Mouse (Mus musculus) spleen, embryonic (tissue): ENCODE measurements around the gene Cyth4.

Experiments used
- CTCF ChIA-PET: fragments of 350-600 bp; sonication (Branson Sonifier 250); formaldehyde crosslinking; loops from one replicate; lab custom pipeline; 2022; lab: Charles Lee

The Cyth4 gene

GRCm38 (mm10) chr15:78576284-78576810, 20.5 kb upstream of the Cyth4 start:
- CTCF ChIA-PET, result interaction anchor here (0.7 kb wide), 1 partner anchor 13 kb away, joined by 3 read pairs; no protein-coding TSS in a partner anchor

GRCm38 (mm10) chr15:78583352-78583751, 13.5 kb upstream of the Cyth4 start:
- CTCF ChIA-PET, result no interaction called here

- CTCF ChIA-PET, result interaction anchor here (1.4 kb wide), 1 partner anchor 158 kb away, joined by 3 read pairs; no protein-coding TSS in a partner anchor
Measured at GRCm38 (mm10) chr15:78585404-78585803, 11.4 kb upstream of the Cyth4 start.

- CTCF ChIA-PET, result interaction anchor here (0.8 to 2.3 kb wide), 5 partner anchors 10 to 132 kb away, joined by 3 to 10 read pairs (median 4); partner anchors contain the start of gene Cyth4
Measured at GRCm38 (mm10) chr15:78587050-78587994, 9.5 kb upstream of the Cyth4 start.

GRCm38 (mm10) chr15:78588049-78588448, 8.8 kb upstream of the Cyth4 start:
- CTCF ChIA-PET, result interaction anchor here (0.8 to 2.3 kb wide), 5 partner anchors 9 to 132 kb away, joined by 3 to 10 read pairs (median 4); partner anchors contain the start of gene Cyth4

- CTCF ChIA-PET, result interaction anchor here (0.5 to 2.3 kb wide), 4 partner anchors 8 to 131 kb away, joined by 3 to 8 read pairs (median 4); no protein-coding TSS in a partner anchor
Measured at GRCm38 (mm10) chr15:78588900-78589299, 7.9 kb upstream of the Cyth4 start.

- CTCF ChIA-PET, result interaction anchor here (1.1 to 1.2 kb wide), 2 partner anchors 9 to 39 kb away, joined by 3 to 4 read pairs; no protein-coding TSS in a partner anchor
Measured at GRCm38 (mm10) chr15:78589936-78590335, 6.9 kb upstream of the Cyth4 start.

- CTCF ChIA-PET, result interaction anchor here (0.6 kb wide), 2 partner anchors 149 to 709 kb away, joined by 3 to 4 read pairs; no protein-coding TSS in a partner anchor
Measured at GRCm38 (mm10) chr15:78590785-78591184, 6.1 kb upstream of the Cyth4 start.

GRCm38 (mm10) chr15:78591680-78592451, 5.0 kb upstream of the Cyth4 start:
- CTCF ChIA-PET, result interaction anchor here (0.8 kb wide), 1 partner anchor 72 kb away, joined by 3 read pairs; no protein-coding TSS in a partner anchor

- CTCF ChIA-PET, result no interaction called here
Measured at GRCm38 (mm10) chr15:78592452-78592968, 4.3 kb upstream of the Cyth4 start.

- CTCF ChIA-PET, result interaction anchor here (0.7 kb wide), 1 partner anchor 17 kb away, joined by 10 read pairs; no protein-coding TSS in a partner anchor
Measured at GRCm38 (mm10) chr15:78593896-78594425, 2.9 kb upstream of the Cyth4 start.

GRCm38 (mm10) chr15:78594831-78595230, 2.0 kb upstream of the Cyth4 start:
- CTCF ChIA-PET, result interaction anchor here (0.6 to 0.7 kb wide), 2 partner anchors 10 to 789 kb away, joined by 6 to 9 read pairs; no protein-coding TSS in a partner anchor

GRCm38 (mm10) chr15:78595468-78595867, 1.4 kb upstream of the Cyth4 start:
- CTCF ChIA-PET, result interaction anchor here (0.6 to 0.7 kb wide), 5 partner anchors 9 to 789 kb away, joined by 3 to 9 read pairs (median 5); no protein-coding TSS in a partner anchor

- CTCF ChIA-PET, result interaction anchor here (2.3 kb wide), 1 partner anchor 9 kb away, joined by 10 read pairs; no protein-coding TSS in a partner anchor
Measured at GRCm38 (mm10) chr15:78596504-78596903, 343 bp upstream of the Cyth4 start.

GRCm38 (mm10) chr15:78597729-78598128, 882 bp downstream of the Cyth4 start:
- CTCF ChIA-PET, result interaction anchor here (2.3 kb wide), 1 partner anchor 10 kb away, joined by 10 read pairs; no protein-coding TSS in a partner anchor

GRCm38 (mm10) chr15:78599124-78599523, 2.3 kb downstream of the Cyth4 start:
- CTCF ChIA-PET, result interaction anchor here (0.6 to 0.8 kb wide), 3 partner anchors 121 to 380 kb away, joined by 5 to 12 read pairs (median 8); no protein-coding TSS in a partner anchor

- CTCF ChIA-PET, result no interaction called here
Measured at GRCm38 (mm10) chr15:78599529-78600193, 2.8 kb downstream of the Cyth4 start.

GRCm38 (mm10) chr15:78601180-78601579, 4.3 kb downstream of the Cyth4 start:
- CTCF ChIA-PET, result no interaction called here

- CTCF ChIA-PET, result interaction anchor here (1.1 kb wide), 1 partner anchor 17 kb away, joined by 4 read pairs; no protein-coding TSS in a partner anchor
Measured at GRCm38 (mm10) chr15:78604255-78604654, 7.4 kb downstream of the Cyth4 start.
